In genomic region chr10:38895656-38896055, GRCm38 (mm10) we compare ENCODE assay signal across 18 mouse cellular contexts.
"Had no signal": no experiment of that assay in that cellular context is flagged by ENCODE, and none has a peak within 500 bp of the region (broad histone marks: within the 10 kb centered on the region; RNA-seq: fewer than 3 reads in every experiment).

No protein-coding gene starts in this region.

- H3K27ac ChIP-seq: midbrain, embryonic 10.5 days; midbrain, embryonic 12.5 days; neural tube, embryonic 13.5 days; neural tube, embryonic 15.5 days; stomach, embryonic 15.5 days; stomach, postnatal 0 days had no signal

- H3K4me1 ChIP-seq: midbrain, embryonic 10.5 days; midbrain, embryonic 12.5 days; neural tube, embryonic 13.5 days; neural tube, embryonic 15.5 days; stomach, embryonic 15.5 days had no signal

- H3K4me3 ChIP-seq: midbrain, embryonic 10.5 days; midbrain, embryonic 12.5 days; myocyte; neural tube, embryonic 13.5 days; neural tube, embryonic 15.5 days; stomach, embryonic 15.5 days had no signal

- DNase-seq: lung, adult 18-20 months; lung, embryonic 14.5 days; lung, postnatal 10 days; lung, postnatal 4 days; midbrain, embryonic 14.5 days; retina, postnatal 1 day; right cerebral cortex, adult 18-20 months; right cerebral cortex, postnatal 25 days; thymus, adult 2 months; thymus, postnatal 25 days; thymus, postnatal 4 days had no signal

- H3K27me3 ChIP-seq: midbrain, embryonic 12.5 days; neural tube, embryonic 13.5 days; neural tube, embryonic 15.5 days; stomach, embryonic 15.5 days had no signal

- H3K36me3 ChIP-seq: midbrain, embryonic 10.5 days; midbrain, embryonic 12.5 days; neural tube, embryonic 13.5 days; neural tube, embryonic 15.5 days; stomach, embryonic 15.5 days had no signal

- H3K9me3 ChIP-seq: midbrain, embryonic 10.5 days; midbrain, embryonic 12.5 days; neural tube, embryonic 13.5 days; neural tube, embryonic 15.5 days; stomach, embryonic 15.5 days had no signal
